Mouse (Mus musculus) stomach, embryonic 16.5 days (tissue): ENCODE measurements around the gene Car4. TPM values are rescaled to one million over a fixed set of nuclear protein-coding genes. Genes with fewer than 3 reads are reported as not detected.

Source experiments
- ATAC-seq: fragments of 200-750 bp; cut with Nextera tagmentation; 2 replicates; pipeline ENCODE4 v1.8.0; 2017; ENCODE audit warnings: moderate number of reproducible peaks, moderate TSS enrichment; ENCODE audit not compliant: insufficient read depth, low FRiP score
- H3K27ac ChIP-seq: fragments of 300-500 bp; sonication (generic); 2 replicates; pipeline ENCODE4 v1.5.1; 2014; ENCODE audit warnings: low read length
- H3K27me3 ChIP-seq: fragments of 300-500 bp; sonication (generic); 2 replicates; pipeline ENCODE4 v1.6.1; 2014; ENCODE audit warnings: low read length, control low read depth, mixed read lengths; ENCODE audit not compliant: control insufficient read depth, insufficient read depth
- H3K36me3 ChIP-seq: fragments of 300-500 bp; sonication (generic); 2 replicates; pipeline ENCODE4 v1.6.1; 2014; ENCODE audit warnings: low read length; ENCODE audit not compliant: control insufficient read depth, insufficient read depth
- H3K4me1 ChIP-seq: fragments of 300-500 bp; sonication (generic); 2 replicates; pipeline ENCODE4 v1.6.1; 2014; ENCODE audit warnings: low read length, control low read depth, mixed read lengths; ENCODE audit not compliant: control insufficient read depth, insufficient read depth
- H3K4me2 ChIP-seq: fragments of 300-500 bp; sonication (generic); 2 replicates; pipeline ENCODE4 v1.6.1; 2014; ENCODE audit warnings: low read depth, low read length, mixed read lengths
- H3K4me3 ChIP-seq: fragments of 300-500 bp; sonication (generic); replicated peaks from 2 replicates; pipeline ENCODE4 v1.5.1; 2014; ENCODE audit warnings: mild to moderate bottlenecking, low read length
- H3K9ac ChIP-seq: fragments of 300-500 bp; sonication (generic); 2 replicates; pipeline ENCODE4 v1.6.1; 2014; ENCODE audit warnings: low read length
- H3K9me3 ChIP-seq: fragments of 300-500 bp; sonication (generic); replicated peaks from 2 replicates; pipeline ENCODE4 v1.6.1; 2016; ENCODE audit warnings: low read length, control low read depth; ENCODE audit not compliant: control insufficient read depth
- WGBS: fragments of 180-500 bp; shearing (Covaris S2); extraction: QIAGEN DNeasy Blood & Tissue Kit; methylation state at CpG from one replicate; pipeline ENCODE4 v1.1.7; 2014; 5-methylcytosine and 5-hydroxymethylcytosine counted together
- polyA plus RNA-seq: library from polyadenylated mRNA; unstranded; fragments of >200 nt; fragmentation: Nextera tagmentation; extraction: Ambion mirVana; gene quantifications from 2 replicates; pipeline ENCODE4 v1.2.1, GENCODE M21; 2015

The Car4 gene
- 0.35 and 0.49 TPM in 2 replicates for polyA plus RNA-seq

DNA sequence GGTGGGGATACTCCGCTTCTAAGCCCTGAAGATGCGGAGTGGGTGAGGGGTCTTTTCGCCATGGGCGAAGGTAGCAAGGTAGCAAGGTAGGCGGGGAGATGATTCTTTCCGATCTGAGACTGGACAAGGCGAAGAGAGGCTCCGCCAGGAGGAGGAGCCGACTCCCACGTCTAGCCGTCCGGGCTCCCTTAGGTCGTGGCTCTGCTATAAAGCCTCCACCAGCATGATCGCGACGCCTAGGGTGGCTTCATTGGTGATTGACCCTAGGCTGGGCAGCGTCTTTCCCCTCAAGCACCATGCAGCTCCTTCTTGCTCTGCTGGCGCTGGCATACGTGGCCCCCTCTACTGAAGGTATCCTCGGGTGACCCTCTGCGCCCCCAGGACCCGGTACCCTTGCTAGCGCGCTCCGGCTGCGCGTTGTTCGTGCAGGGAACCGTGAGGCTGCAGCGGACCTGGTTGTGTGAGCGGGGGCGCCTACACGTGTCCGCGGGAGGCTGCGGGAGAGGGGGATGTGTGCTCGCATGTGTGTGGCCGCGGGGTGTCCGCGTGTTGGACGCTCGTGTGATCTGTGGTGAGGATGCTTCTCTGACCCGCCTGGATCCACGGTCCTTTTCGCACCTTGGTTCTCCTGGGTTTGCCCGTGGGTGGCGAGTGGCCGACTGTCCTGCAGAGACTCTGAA is at the start of gene Car4:
Car4 (plus strand) TSS at position 196 of the 680 bp plus-strand sequence.
- no peak within 1 kb of the TSS for H3K27ac ChIP-seq
- no peak; the same call in 1 of the 2 replicates for ATAC-seq
- H3K4me1 ChIP-seq, result peaks cover 9% of the 10 kb centered on the region
- no peaks in the 10 kb centered on the region for H3K9me3 ChIP-seq
- peak within 1 kb of the TSS; percentile 46 for H3K4me2 ChIP-seq
- peak within 1 kb of the TSS; percentile 33 for H3K4me3 ChIP-seq
- H3K36me3 ChIP-seq, result no peaks in the 10 kb centered on the region
- under 1% methylated on average over 49 of the region's 49 CpGs for WGBS
- no peak within 1 kb of the TSS for H3K9ac ChIP-seq
- H3K27me3 ChIP-seq, result peaks cover 38% of the 10 kb centered on the region

- H3K27ac ChIP-seq, result no peak overlapping the region
- no peak overlapping the region for H3K4me2 ChIP-seq
- no peaks in the 10 kb centered on the region for H3K27me3 ChIP-seq
- no peaks in the 10 kb centered on the region for H3K9me3 ChIP-seq
- peaks cover 6% of the 10 kb centered on the region; the same call in 1 of the 2 replicates for H3K36me3 ChIP-seq
- H3K4me3 ChIP-seq, result no peak overlapping the region
- H3K9ac ChIP-seq, result no peak overlapping the region
- no peaks in the 10 kb centered on the region for H3K4me1 ChIP-seq
- no peak for ATAC-seq
- 93% methylated on average over 6 of the region's 6 CpGs for WGBS
These were observed 49.1 kb upstream of the Car4 start for GRCm38 (mm10) chr11:84908480-84908879.

- 81% methylated on average over 4 of the region's 4 CpGs for WGBS
- Histone ChIP-seq H3K27me3 (no peaks in the 10 kb centered on the region), H3K36me3 (peaks cover 6% of the 10 kb centered on the region; the same call in 1 of the 2 replicates), H3K27ac (no peak overlapping the region), H3K9ac (no peak overlapping the region), H3K9me3 (no peaks in the 10 kb centered on the region), H3K4me3 (no peak overlapping the region), H3K4me2 (no peak overlapping the region), H3K4me1 (0 out of 2 replicates have a peak, but pooled peaks cover 6% of the 10 kb centered on the region)
- no peak for ATAC-seq
These were observed 47.2 kb upstream of the Car4 start for GRCm38 (mm10) chr11:84910411-84910810.

GRCm38 (mm10) chr11:84914673-84915072 is 42.9 kb upstream of the Car4 start:
- ATAC-seq, result no peak
- Histone ChIP-seq H3K4me1 (peaks cover 9% of the 10 kb centered on the region; the same call in 1 of the 2 replicates), H3K27me3 (no peaks in the 10 kb centered on the region), H3K4me3 (no peak overlapping the region), H3K36me3 (no peaks in the 10 kb centered on the region), H3K27ac (no peak overlapping the region), H3K9me3 (no peaks in the 10 kb centered on the region), H3K4me2 (no peak overlapping the region), H3K9ac (no peak overlapping the region)
- WGBS, result 79% methylated on average over 5 of the region's 5 CpGs

- H3K36me3 ChIP-seq, result no peaks in the 10 kb centered on the region
- no peaks in the 10 kb centered on the region for H3K27me3 ChIP-seq
- WGBS, result 3% methylated on average over 34 of the region's 34 CpGs
- H3K9ac ChIP-seq, result peak within 1 kb of the TSS; percentile 86
- peak within 1 kb of the TSS; percentile 79 for H3K4me3 ChIP-seq
- H3K9me3 ChIP-seq, result no peaks in the 10 kb centered on the region
- peaks cover 9% of the 10 kb centered on the region; the same call in 1 of the 2 replicates for H3K4me1 ChIP-seq
- H3K27ac ChIP-seq, result no peak within 1 kb of the TSS
- peak within 1 kb of the TSS; percentile 73 for H3K4me2 ChIP-seq
- peak; percentile 86 for ATAC-seq
These were observed 41.4 kb upstream of the Car4 start, which contains the start of gene Znhit3 for GRCm38 (mm10) chr11:84916053-84916702. Znhit3 (minus strand) TSS chr11:84916366.

- Histone ChIP-seq H3K27me3 (no peaks in the 10 kb centered on the region), H3K4me1 (peaks cover 9% of the 10 kb centered on the region; the same call in 1 of the 2 replicates), H3K27ac (no peak overlapping the region), H3K9ac (peak overlapping the region; percentile 63), H3K4me3 (peak overlapping the region; percentile 79), H3K36me3 (no peaks in the 10 kb centered on the region), H3K4me2 (peak overlapping the region; percentile 58), H3K9me3 (no peaks in the 10 kb centered on the region)
- 61% methylated on average over 7 of the region's 7 CpGs for WGBS
- ATAC-seq, result no peak
These were observed 40.8 kb upstream of the Car4 start for GRCm38 (mm10) chr11:84916703-84917300.

DNA sequence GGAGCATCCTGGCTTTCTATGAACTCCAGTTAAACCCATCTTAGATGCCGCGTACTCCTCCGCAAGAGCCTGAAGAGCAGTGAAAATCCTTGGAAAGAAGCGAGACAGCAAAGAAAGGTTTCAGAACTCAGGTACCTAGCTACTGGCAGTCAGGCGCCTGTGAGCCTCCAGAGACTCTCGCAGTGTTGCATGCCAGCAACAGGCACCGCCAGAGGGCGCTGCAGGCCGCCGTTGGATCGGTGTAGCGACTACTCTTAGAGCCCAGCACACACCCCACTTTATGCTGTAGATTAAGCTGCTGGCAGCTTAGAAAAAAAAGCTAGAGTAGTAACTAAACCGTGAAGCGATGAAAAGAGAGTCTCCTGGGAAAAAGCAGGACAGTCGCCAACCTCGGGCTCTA is 39.2 kb upstream of the Car4 start:
- Histone ChIP-seq H3K4me3 (no peak overlapping the region), H3K36me3 (no peaks in the 10 kb centered on the region), H3K4me1 (peaks cover 9% of the 10 kb centered on the region; the same call in 1 of the 2 replicates), H3K9me3 (no peaks in the 10 kb centered on the region), H3K27me3 (no peaks in the 10 kb centered on the region), H3K27ac (no peak overlapping the region), H3K9ac (0 out of 2 replicates have a peak overlapping the region, but pooled peaks have one; percentile 5), H3K4me2 (peak overlapping the region; percentile 32; the same call in 1 of the 2 replicates)
- peak; percentile 58; the same call in 1 of the 2 replicates for ATAC-seq
- 5% methylated on average over 16 of the region's 16 CpGs for WGBS

DNA sequence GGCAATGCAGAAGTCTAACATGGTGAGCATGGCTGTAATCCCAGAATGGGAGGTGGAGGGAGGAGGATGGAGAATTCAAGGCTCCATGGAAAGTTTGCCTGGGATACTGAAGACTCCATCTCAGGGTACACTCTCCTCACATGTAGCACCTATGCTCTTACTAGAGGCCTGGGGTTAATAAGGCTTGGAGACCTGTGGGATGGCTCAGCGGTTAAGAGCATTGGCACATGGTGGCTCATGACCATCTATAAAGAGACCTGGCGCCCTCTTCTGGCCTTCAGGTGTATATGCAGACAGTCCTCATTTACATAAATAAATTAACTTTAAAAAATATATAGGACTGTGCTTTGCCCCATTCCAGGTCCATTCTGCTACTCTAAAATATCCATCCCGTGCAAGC is 38.3 kb upstream of the Car4 start:
- ATAC-seq, result no peak

DNA sequence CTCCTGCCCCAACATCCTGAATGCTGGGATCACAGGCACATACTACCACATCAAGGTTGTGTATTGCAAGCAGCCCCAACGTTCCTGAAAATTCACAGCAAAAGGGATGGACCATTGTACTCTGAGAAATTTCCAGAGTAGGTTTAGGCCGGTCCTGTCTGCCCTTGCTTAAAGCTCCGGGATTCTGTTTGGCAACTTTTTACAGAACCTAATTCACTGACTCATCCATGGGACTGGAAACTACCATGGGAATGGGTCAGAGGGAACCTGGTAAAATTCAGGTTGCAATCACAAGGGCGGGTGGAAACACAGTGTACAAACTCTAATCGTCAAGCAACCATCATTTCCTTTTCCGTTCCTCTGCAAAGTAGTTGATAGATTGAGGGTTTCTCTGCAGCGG is 37.6 kb upstream of the Car4 start:
- no peak overlapping the region for H3K27ac ChIP-seq
- no peak overlapping the region for H3K4me2 ChIP-seq
- H3K4me3 ChIP-seq, result no peak overlapping the region
- H3K36me3 ChIP-seq, result no peaks in the 10 kb centered on the region
- H3K9ac ChIP-seq, result no peak overlapping the region
- no peaks in the 10 kb centered on the region for H3K27me3 ChIP-seq
- no peak for ATAC-seq
- peaks cover 8% of the 10 kb centered on the region; the same call in 1 of the 2 replicates for H3K4me1 ChIP-seq
- no peaks in the 10 kb centered on the region for H3K9me3 ChIP-seq
- 58% methylated on average over 7 of the region's 7 CpGs for WGBS

More for the DNA sequence above, 38.3 kb upstream of the Car4 start:
- Histone ChIP-seq H3K27ac (no peak overlapping the region), H3K4me1 (peaks cover 9% of the 10 kb centered on the region; the same call in 1 of the 2 replicates), H3K9ac (no peak overlapping the region), H3K9me3 (no peaks in the 10 kb centered on the region), H3K27me3 (no peaks in the 10 kb centered on the region), H3K4me3 (no peak overlapping the region), H3K4me2 (no peak overlapping the region), H3K36me3 (no peaks in the 10 kb centered on the region)
- WGBS, result 57% methylated on average over 3 of the region's 3 CpGs
